Mouse (Mus musculus) E14TG2a.4 (cell line): Measurements from ENCODE around the gene Gzmd.

Source experiments
- H3K27me3 ChIP-seq: 2 replicates; pipeline ENCODE4 v1.6.1; 2014; ENCODE audit warnings: low read length, control low read depth; ENCODE audit not compliant: insufficient read depth
- H3K36me3 ChIP-seq: 2 replicates; pipeline ENCODE4 v1.6.1; 2014; ENCODE audit warnings: low read length, control low read depth; ENCODE audit not compliant: insufficient read depth
- H3K4me1 ChIP-seq: replicated peaks from 2 replicates; pipeline ENCODE4 v1.6.1; 2014; ENCODE audit warnings: low read depth, low read length, control low read depth
- H3K4me3 ChIP-seq: replicated peaks from 2 replicates; pipeline ENCODE4 v1.5.1; 2014; ENCODE audit warnings: mild to moderate bottlenecking, low read length
- H3K9me3 ChIP-seq: 2 replicates; pipeline ENCODE4 v1.6.1; 2014; ENCODE audit warnings: low read length, control low read depth
- CTCF ChIP-seq: conservative IDR thresholded peaks from 2 replicates; pipeline ENCODE4 v1.5.1; 2014; ENCODE audit warnings: low read length
- NANOG ChIP-seq: IDR thresholded peaks from 2 replicates; pipeline ENCODE4 v1.6.1; 2014; ENCODE audit warnings: borderline replicate concordance, low read length, mixed read lengths
- POU5F1 ChIP-seq: IDR thresholded peaks from 2 replicates; pipeline ENCODE4 v1.6.1; 2014; ENCODE audit warnings: low read length, borderline replicate concordance

Gene Gzmd

DNA sequence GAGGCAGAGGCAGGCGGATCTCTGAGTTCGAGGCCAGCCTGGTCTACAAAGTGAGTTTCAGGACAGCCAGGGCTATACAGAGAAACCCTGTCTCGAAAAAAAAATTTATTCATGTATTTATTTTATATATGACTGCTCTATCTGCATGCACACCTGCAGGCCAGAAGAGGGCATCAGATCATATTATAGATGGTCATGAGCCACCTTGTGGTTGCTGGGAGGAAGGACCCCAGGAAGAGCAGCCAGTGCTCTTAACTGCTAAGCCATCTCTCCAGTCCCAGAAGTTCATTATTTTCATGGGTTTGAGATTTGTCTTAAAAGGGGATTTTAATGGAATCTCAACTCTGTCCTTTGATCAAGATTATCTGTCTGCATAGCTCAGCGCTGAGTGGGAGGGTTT, 33.5 kb downstream of the Gzmd start:
- H3K4me1 ChIP-seq: peaks cover 10% of the 10 kb centered on the region; the same call in 1 of the 2 replicates

DNA sequence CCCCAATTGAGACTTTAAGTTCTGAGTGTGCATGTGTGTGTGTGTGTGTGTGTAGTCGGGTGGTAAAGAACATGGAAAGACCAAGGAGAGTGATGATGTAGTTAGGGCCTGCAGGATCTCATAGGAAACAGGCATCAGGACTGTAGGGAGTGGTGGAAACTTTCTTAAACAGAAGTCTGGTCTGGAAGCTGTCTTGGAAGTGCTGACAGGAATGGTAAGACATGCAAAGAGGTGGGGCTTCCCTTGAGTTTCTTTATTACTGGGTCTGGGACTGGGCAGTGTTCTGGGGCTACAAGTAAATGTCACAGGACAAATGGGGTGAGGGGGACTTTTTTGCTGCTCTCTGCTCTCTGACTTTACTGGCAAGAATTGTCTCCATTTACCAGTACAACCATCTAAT, 34.8 kb downstream of the Gzmd start:
- Histone ChIP-seq H3K27me3 (0 out of 2 replicates have a peak, but pooled peaks cover 3% of the 10 kb centered on the region), H3K4me3 (no peak overlapping the region), H3K9me3 (no peaks in the 10 kb centered on the region), H3K4me1 (peaks cover 10% of the 10 kb centered on the region; the same call in 1 of the 2 replicates), H3K36me3 (no peaks in the 10 kb centered on the region)
- TF ChIP-seq CTCF: no peak
- no peak for TF ChIP-seq NANOG
- no peak for TF ChIP-seq POU5F1

More for the DNA sequence above, 33.5 kb downstream of the Gzmd start:
- Histone ChIP-seq H3K9me3 (no peaks in the 10 kb centered on the region), H3K4me3 (no peak overlapping the region), H3K36me3 (no peaks in the 10 kb centered on the region), H3K27me3 (0 out of 2 replicates have a peak, but pooled peaks cover 3% of the 10 kb centered on the region)
- TF ChIP-seq CTCF (peak; percentile 58), NANOG (no peak)

DNA sequence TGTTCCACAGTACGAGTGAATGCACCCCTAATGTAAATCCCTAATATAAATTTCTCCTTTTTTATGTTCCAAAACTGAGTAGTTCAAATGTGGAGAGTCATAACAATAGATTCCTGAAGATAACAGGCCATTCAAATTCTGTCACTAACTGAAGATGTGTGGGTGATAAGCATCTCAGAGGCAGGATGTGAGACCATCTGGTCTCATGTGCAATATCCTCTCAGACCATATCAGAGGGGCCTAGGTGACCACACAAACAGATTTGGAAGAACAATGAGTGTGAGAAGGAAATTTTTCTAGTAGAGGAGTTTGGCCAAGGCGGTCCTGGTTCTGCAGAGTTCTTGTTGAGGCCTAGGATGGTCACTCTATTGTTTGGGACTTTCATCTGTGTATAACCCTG, 39.1 kb downstream of the Gzmd start:
- TF ChIP-seq POU5F1 (no peak), CTCF (no peak), NANOG (no peak)

DNA sequence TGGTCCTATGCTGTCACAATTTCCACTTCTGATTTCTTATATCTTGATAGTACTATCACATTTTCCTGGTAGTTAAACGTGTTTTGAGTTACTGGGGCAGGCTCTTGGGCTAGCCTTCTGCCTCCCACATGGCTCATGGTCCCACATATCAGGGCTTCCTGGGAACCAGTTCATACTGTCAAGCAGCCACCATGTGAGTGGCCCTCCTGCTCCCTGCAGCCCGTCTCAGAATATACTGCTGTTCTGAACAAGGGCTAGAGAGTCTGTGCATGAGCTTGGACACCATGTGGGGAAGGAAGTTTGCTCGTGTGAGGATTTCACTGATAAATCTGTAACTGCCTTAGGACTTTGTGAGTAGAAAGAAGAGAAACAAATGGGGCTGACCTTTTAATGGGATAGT, 45.7 kb downstream of the Gzmd start:
- Histone ChIP-seq H3K36me3 (no peaks in the 10 kb centered on the region), H3K27me3 (no peaks in the 10 kb centered on the region), H3K4me3 (no peak overlapping the region), H3K4me1 (no peaks in the 10 kb centered on the region), H3K9me3 (no peaks in the 10 kb centered on the region)
- TF ChIP-seq POU5F1 (no peak), NANOG (no peak), CTCF (no peak)

More for the DNA sequence above, 39.1 kb downstream of the Gzmd start:
- H3K4me3 ChIP-seq: no peak overlapping the region
- H3K9me3 ChIP-seq: no peaks in the 10 kb centered on the region
- H3K36me3 ChIP-seq: no peaks in the 10 kb centered on the region
- no peaks in the 10 kb centered on the region for H3K27me3 ChIP-seq
- H3K4me1 ChIP-seq: no peaks in the 10 kb centered on the region

DNA sequence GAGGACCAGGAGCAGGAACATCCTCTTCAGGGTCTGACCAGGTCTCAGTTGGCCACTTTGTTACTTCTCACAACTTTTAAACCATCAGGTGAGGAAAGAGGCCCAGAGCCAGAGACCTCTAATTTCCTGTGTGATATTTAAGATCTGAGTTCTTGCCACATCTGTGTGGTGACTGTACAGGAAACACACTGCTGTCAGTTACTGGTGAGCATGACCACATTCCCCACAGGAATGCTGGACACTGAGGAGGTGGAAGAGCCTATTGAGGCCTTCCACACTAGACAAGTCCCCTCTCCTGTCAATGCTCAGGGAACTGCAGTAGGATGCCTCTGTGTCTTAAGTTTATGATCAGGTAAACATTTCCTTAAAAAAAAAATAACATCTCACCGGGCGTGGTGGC, 47.2 kb downstream of the Gzmd start, which contains the start of gene Mcpt8:
TSS of gene Mcpt8 (minus strand) at position 107 of the 400 bp plus-strand sequence.
- Histone ChIP-seq H3K27me3 (no peaks in the 10 kb centered on the region), H3K4me1 (no peaks in the 10 kb centered on the region), H3K9me3 (no peaks in the 10 kb centered on the region), H3K4me3 (no peak within 1 kb of the TSS), H3K36me3 (no peaks in the 10 kb centered on the region)
- TF ChIP-seq CTCF (no peak), POU5F1 (no peak), NANOG (no peak)

DNA sequence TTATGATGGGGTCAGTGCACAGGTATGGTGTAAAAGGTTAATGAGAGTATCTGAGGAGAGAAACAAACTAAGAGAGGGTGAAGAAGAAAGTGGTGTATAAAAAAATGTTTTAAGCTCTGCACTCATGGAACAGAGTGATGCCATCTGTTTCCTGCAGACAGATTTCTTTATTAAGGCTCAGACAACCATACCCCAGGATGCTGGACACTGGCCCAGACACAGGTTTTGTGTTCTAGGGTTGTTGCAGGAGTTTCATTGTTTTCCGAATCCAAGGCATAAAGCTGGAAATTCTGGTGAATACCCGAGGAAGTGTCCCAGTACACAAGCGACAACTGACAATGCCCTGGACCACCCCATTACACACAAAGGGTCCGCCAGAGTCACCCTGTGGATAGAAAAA, 50.4 kb downstream of the Gzmd start:
- Histone ChIP-seq H3K27me3 (no peaks in the 10 kb centered on the region), H3K4me3 (no peak overlapping the region), H3K36me3 (no peaks in the 10 kb centered on the region), H3K9me3 (no peaks in the 10 kb centered on the region), H3K4me1 (no peaks in the 10 kb centered on the region)
- TF ChIP-seq CTCF (no peak), POU5F1 (no peak), NANOG (no peak)
